Mouse (Mus musculus): ENCODE measurements around the gene Ppil4. TPM values are rescaled to one million over a fixed set of nuclear protein-coding genes. Genes with fewer than 3 reads are reported as not detected.

Ppil4 gene
- polyA plus RNA-seq (2017; shearing (Covaris generic)), result 10 to 100 TPM; 78.0 to 92.1 TPM

GRCm38 (mm10) chr10:7792751-7793385 lies at the start of gene Ppil4, which contains the start of gene Ginm1:
Gene Ppil4, plus strand, starts transcription at chr10:7792891.
Gene Ginm1, minus strand, starts transcription at chr10:7792824.

GRCm38 (mm10) chr10:7832171-7832676 lies 39.5 kb downstream of the Ppil4 start, which contains the start of gene Zc3h12d:
Gene Zc3h12d, plus strand, starts transcription at chr10:7832470.

Other genes starting within 250 kb of the Ppil4 start
- gene Lrp11, start 203.1 kb upstream of the Ppil4 start, polyA plus RNA-seq (2017; shearing (Covaris generic)), result 1 to 10 TPM in 1 of 2 experiments, under 1 TPM in 1; 0.18 to 1.3 TPM
- 10 to 100 TPM; 16.2 to 19.6 TPM for gene Nup43, start 125.4 kb upstream of the Ppil4 start, polyA plus RNA-seq (2017; shearing (Covaris generic))
- gene Pcmt1, start 111.8 kb upstream of the Ppil4 start, polyA plus RNA-seq (2017; shearing (Covaris generic)), result 100 to 1,000 TPM in 1 of 2 experiments, 10 to 100 TPM in 1; 92.0 to 133 TPM
- 1 to 10 TPM; 9.4 to 9.8 TPM for gene Lats1, start 111.7 kb upstream of the Ppil4 start, polyA plus RNA-seq (2017; shearing (Covaris generic))
- 10 to 100 TPM; 69.3 to 79.2 TPM for gene Katna1, start 66.9 kb upstream of the Ppil4 start, polyA plus RNA-seq (2017; shearing (Covaris generic))
- gene Ginm1, start 67 bp upstream of the Ppil4 start, polyA plus RNA-seq (2017; shearing (Covaris generic)), result 10 to 100 TPM; 58.3 to 92.9 TPM
- 10 to 100 TPM; 20.5 to 38.9 TPM for gene Zc3h12d, start 39.6 kb downstream of the Ppil4 start, polyA plus RNA-seq (2017; shearing (Covaris generic))
- gene Tab2, start 163.3 kb downstream of the Ppil4 start, polyA plus RNA-seq (2017; shearing (Covaris generic)), result 10 to 100 TPM; 12.9 to 15.1 TPM